Mouse (Mus musculus): Measurements from ENCODE around the gene Tsn. TPM values are rescaled to one million over a fixed set of nuclear protein-coding genes. Genes with fewer than 3 reads are reported as not detected.

Tsn gene
- polyA plus RNA-seq, 1 experiment = 92.8 TPM

- H3K36me3 ChIP-seq (ENCODE audit: control insufficient read depth, insufficient read depth) = peaks cover 6% of the 10 kb centered on the region
- H3K4me2 ChIP-seq (ENCODE audit: low read depth) = no peak overlapping the region
- no peaks in the 10 kb centered on the region for H3K79me2 ChIP-seq (ENCODE audit: control insufficient read depth, insufficient read depth)
- no peak overlapping the region for H3ac ChIP-seq (ENCODE audit: control insufficient read depth, insufficient read length)
- no peaks in the 10 kb centered on the region for H3K27me3 ChIP-seq (ENCODE audit: control insufficient read depth, insufficient read depth, insufficient read length)
- TF ChIP-seq USF1 (IDR thresholded peaks at IDR 0.05; ENCODE audit: low read depth) (no peak), POLR2A (IDR thresholded peaks at IDR 0.05; ENCODE audit: insufficient read length, low read depth) (no peak), MYOG (IDR thresholded peaks at IDR 0.05; ENCODE audit: control insufficient read depth in 1 of 3, insufficient read depth in 1 of 3, insufficient read length in 2 of 3, low read depth in 2 of 3) (no peak), TCF3 (IDR thresholded peaks at IDR 0.05; ENCODE audit: insufficient read length, low read depth) (no peak), SRF (IDR thresholded peaks at IDR 0.05; ENCODE audit: control insufficient read depth, insufficient read length, low read depth) (no peak), MYOD1 (IDR thresholded peaks at IDR 0.05; ENCODE audit: control insufficient read depth in 1 of 3, insufficient read length in 2 of 3, low read depth in 2 of 3) (peak in 1 of 3 experiments; percentile 4)
- no peak overlapping the region for H3K4me3 ChIP-seq
Measured at GRCm38 (mm10) chr1:118337921-118338320, 26.4 kb upstream of the Tsn start.

- Histone ChIP-seq H3K4me2 (ENCODE audit: low read depth) (no peak overlapping the region), H3K36me3 (ENCODE audit: control insufficient read depth, insufficient read depth) (peaks cover 23% of the 10 kb centered on the region), H3K79me2 (ENCODE audit: control insufficient read depth, insufficient read depth) (no peaks in the 10 kb centered on the region), H3ac (ENCODE audit: control insufficient read depth, insufficient read length) (no peak overlapping the region), H3K27me3 (ENCODE audit: control insufficient read depth, insufficient read depth, insufficient read length) (no peaks in the 10 kb centered on the region), H3K4me3 (no peak overlapping the region)
- TF ChIP-seq E2F4 (IDR thresholded peaks at IDR 0.05; ENCODE audit: insufficient read depth) (no peak), SRF (IDR thresholded peaks at IDR 0.05; ENCODE audit: control insufficient read depth, insufficient read length, low read depth) (no peak), TCF3 (IDR thresholded peaks at IDR 0.05; ENCODE audit: insufficient read length, low read depth) (no peak), MYOD1 (IDR thresholded peaks at IDR 0.05; ENCODE audit: control insufficient read depth in 1 of 3, insufficient read length in 2 of 3, low read depth in 2 of 3) (no peak), CEBPB (IDR thresholded peaks at IDR 0.05; ENCODE audit: insufficient read depth, poor library complexity, severe bottlenecking) (no peak), USF1 (IDR thresholded peaks at IDR 0.05; ENCODE audit: low read depth) (no peak), REST (IDR thresholded peaks at IDR 0.05; ENCODE audit: insufficient read depth, insufficient read length) (no peak), MYOG (IDR thresholded peaks at IDR 0.05; ENCODE audit: control insufficient read depth in 1 of 3, insufficient read depth in 1 of 3, insufficient read length in 2 of 3, low read depth in 2 of 3) (no peak), TCF12 (IDR thresholded peaks at IDR 0.05; ENCODE audit: insufficient read depth, poor library complexity, severe bottlenecking) (no peak), POLR2AphosphoS2 (IDR thresholded peaks at IDR 0.05; ENCODE audit: insufficient read length, low read depth) (no peak), MAX (IDR thresholded peaks at IDR 0.05; ENCODE audit: low read depth) (no peak), POLR2A (IDR thresholded peaks at IDR 0.05; ENCODE audit: insufficient read length, low read depth) (no peak)
Measured at GRCm38 (mm10) chr1:118335847-118336246, 24.3 kb upstream of the Tsn start.

GRCm38 (mm10) chr1:118334749-118335713 lies 23.5 kb upstream of the Tsn start:
- Histone ChIP-seq H3K4me2 (ENCODE audit: low read depth) (no peak overlapping the region), H3ac (ENCODE audit: control insufficient read depth, insufficient read length) (no peak overlapping the region), H3K4me3 (no peak overlapping the region), H3K79me2 (ENCODE audit: control insufficient read depth, insufficient read depth) (no peaks in the 10 kb centered on the region), H3K27me3 (ENCODE audit: control insufficient read depth, insufficient read depth, insufficient read length) (no peaks in the 10 kb centered on the region), H3K36me3 (ENCODE audit: control insufficient read depth, insufficient read depth) (peaks cover 29% of the 10 kb centered on the region)
- TF ChIP-seq MYOD1 (IDR thresholded peaks at IDR 0.05; ENCODE audit: control insufficient read depth in 1 of 3, insufficient read length in 2 of 3, low read depth in 2 of 3) (no peak), POLR2AphosphoS2 (IDR thresholded peaks at IDR 0.05; ENCODE audit: insufficient read length, low read depth) (peak; percentile 47)

GRCm38 (mm10) chr1:118321661-118322201 lies 10.2 kb upstream of the Tsn start, which contains the start of gene Nifk:
Gene Nifk (plus strand): TSS chr1:118321839.
- peak within 1 kb of the TSS; percentile 93 for H3K4me3 ChIP-seq
- peak within 1 kb of the TSS; percentile 85 for H3K4me2 ChIP-seq (ENCODE audit: low read depth)
- H3K79me2 ChIP-seq (ENCODE audit: control insufficient read depth, insufficient read depth) = peaks cover 46% of the 10 kb centered on the region
- peaks cover 10% of the 10 kb centered on the region for H3K36me3 ChIP-seq (ENCODE audit: control insufficient read depth, insufficient read depth)
- H3ac ChIP-seq (ENCODE audit: control insufficient read depth, insufficient read length) = peak within 1 kb of the TSS; percentile 21
- H3K27me3 ChIP-seq (ENCODE audit: control insufficient read depth, insufficient read depth, insufficient read length) = no peaks in the 10 kb centered on the region
- TF ChIP-seq REST (IDR thresholded peaks at IDR 0.05; ENCODE audit: insufficient read depth, insufficient read length) (no peak), MYOG (IDR thresholded peaks at IDR 0.05; ENCODE audit: control insufficient read depth in 1 of 3, insufficient read depth in 1 of 3, insufficient read length in 2 of 3, low read depth in 2 of 3) (no peak), MYOD1 (IDR thresholded peaks at IDR 0.05; ENCODE audit: control insufficient read depth in 1 of 3, insufficient read length in 2 of 3, low read depth in 2 of 3) (no peak), CEBPB (IDR thresholded peaks at IDR 0.05; ENCODE audit: insufficient read depth, poor library complexity, severe bottlenecking) (no peak), TCF12 (IDR thresholded peaks at IDR 0.05; ENCODE audit: insufficient read depth, poor library complexity, severe bottlenecking) (no peak), SRF (IDR thresholded peaks at IDR 0.05; ENCODE audit: control insufficient read depth, insufficient read length, low read depth) (no peak), MAX (IDR thresholded peaks at IDR 0.05; ENCODE audit: low read depth) (peak; percentile 20), POLR2AphosphoS2 (IDR thresholded peaks at IDR 0.05; ENCODE audit: insufficient read length, low read depth) (peak; percentile 41), E2F4 (IDR thresholded peaks at IDR 0.05; ENCODE audit: insufficient read depth) (no peak), POLR2A (IDR thresholded peaks at IDR 0.05; ENCODE audit: insufficient read length, low read depth) (peak; percentile 59), USF1 (IDR thresholded peaks at IDR 0.05; ENCODE audit: low read depth) (no peak), TCF3 (IDR thresholded peaks at IDR 0.05; ENCODE audit: insufficient read length, low read depth) (no peak)

All from myocyte (in vitro differentiated cells).